Mouse (Mus musculus) gonadal fat pad, adult 2 months (tissue): ENCODE measurements around the gene Rragc. TPM values are rescaled to one million over a fixed set of nuclear protein-coding genes. Genes with fewer than 3 reads are reported as not detected.
"Not testable (repeated sequence)": the region's sequence is repeated elsewhere in the genome, so short reads cannot be mapped to it uniquely, and the experiment has no call there.

ENCODE experiments used
- DNase-seq: peaks from one replicate; pipeline ENCODE4 v3.0.0-alpha.2; 2012; ENCODE audit warnings: low read depth
- polyA plus RNA-seq: library from polyadenylated mRNA; depleted of rRNA; stranded (reverse); fragments of >200 nt; gene quantifications from 2 replicates; pipeline ENCODE4 v1.2.3, GENCODE M21; 2012; rRNA removed

The Rragc gene
- 66.3 and 78.9 TPM in 2 replicates for polyA plus RNA-seq

DNA sequence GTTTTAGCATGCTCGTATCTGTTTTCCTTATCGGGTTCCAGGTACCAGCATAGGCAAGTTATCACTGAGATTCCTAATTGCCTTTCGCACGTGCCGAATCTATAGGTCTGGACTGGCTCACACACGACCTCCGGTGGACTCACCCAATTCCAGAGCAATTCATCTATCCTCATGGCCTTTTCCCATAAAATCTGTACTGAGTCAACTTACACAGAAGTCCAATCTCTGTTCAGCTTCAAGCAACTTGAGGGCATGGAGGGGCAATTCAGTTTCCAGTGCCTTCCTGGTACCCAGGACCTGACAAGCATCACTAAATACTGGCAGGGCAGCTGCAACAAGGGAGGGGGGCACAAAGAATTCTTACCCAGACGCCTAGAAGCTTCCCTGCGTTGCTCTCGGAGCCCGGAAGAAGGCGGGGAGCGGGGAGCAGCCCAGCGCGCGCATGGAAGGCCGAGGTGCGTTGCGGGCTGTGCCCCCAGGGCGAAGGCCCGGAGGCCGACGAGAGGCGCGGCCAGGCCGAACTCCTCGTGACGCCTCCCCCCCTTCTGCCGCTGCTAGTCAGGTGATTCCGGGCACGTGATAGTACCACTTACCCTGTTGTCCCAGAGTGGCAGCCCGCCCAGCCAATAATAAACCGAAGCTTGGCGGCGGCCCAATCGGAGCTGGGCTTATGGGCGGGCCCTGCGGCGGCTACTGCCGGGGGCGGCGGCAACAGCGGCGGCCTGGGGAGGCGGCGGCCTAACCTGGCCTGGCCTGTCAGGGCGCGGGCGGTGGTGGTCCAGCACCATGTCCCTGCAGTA is at the start of gene Rragc:
Rragc (plus strand) TSS at position 699 of the 800 bp plus-strand sequence.
- peak; percentile 34 for DNase-seq

- DNase-seq, result no peak
Observed at GRCm38 (mm10) chr4:123893726-123894125, 23.5 kb upstream of the Rragc start.

DNA sequence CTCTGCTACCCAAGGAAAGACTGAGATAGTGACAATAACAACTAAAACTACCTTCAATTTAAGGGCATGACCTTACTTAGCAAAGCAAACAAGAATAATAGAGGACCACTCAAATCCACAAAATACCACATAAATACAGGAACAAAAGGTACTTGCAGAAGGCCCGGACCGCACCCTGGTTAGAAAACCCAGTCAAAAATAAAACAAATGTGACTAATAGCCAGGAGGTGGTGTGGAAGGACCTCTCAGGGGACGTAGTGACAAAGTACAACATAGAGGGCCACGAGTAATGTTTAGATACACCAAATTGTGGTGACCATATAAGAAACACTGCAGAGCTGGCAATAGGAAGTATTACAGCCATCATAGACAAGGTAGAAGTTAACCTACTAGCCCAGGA is 23.0 kb upstream of the Rragc start:
- no peak for DNase-seq

DNA sequence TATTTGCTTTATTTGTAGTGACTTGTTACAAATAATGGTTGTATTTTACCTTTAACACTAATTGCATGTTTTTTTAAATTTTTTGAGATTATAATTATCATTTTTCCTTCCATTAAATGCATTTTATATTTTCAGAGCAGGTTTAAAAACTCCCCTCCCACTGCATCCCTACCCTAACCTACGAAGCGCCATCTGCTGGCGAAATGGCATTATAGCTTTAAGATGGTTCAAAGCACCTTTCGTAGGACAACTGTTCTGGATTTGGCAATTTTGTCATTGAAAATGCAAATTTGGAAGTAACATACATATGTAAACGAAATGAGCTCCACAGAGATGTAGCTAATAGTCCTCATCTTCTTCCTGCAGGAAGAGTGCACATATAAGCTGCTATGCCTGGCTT is 18.6 kb upstream of the Rragc start:
- DNase-seq, result no peak

- no peak for DNase-seq
Observed at GRCm38 (mm10) chr4:123903432-123903831, 13.8 kb upstream of the Rragc start.

- peak; percentile 54 for DNase-seq
Observed at GRCm38 (mm10) chr4:123904333-123905125, 12.7 kb upstream of the Rragc start, which contains the start of gene Mycbp. Gene Mycbp (plus strand): TSS chr4:123904832.

DNA sequence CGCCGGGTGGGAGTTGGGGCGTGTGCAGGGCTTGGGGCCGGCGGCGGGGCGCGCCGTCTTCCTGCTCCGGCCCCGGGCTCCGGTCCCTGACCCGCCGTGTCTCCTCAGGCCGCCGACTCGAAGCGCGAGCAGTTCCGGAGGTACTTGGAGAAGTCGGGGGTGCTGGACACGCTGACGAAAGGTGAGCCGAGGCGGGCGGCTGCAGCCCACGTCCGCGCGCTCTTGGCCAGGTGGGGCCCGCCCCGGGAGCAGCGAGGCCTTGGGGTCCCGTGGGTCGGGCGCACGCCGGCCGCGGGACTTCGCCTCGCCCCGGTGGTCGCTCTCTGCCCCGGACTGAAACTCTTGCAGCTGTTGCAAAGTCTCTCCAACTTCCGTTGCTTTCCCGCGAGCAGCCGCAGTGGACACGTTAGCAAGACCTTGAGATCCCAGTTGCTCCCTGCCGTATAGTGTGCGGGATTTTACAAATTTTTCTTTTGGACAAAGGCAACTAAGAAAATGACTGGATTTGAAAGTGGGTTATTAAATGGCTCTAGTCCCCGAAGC is 12.0 kb upstream of the Rragc start:
- no peak for DNase-seq

DNA sequence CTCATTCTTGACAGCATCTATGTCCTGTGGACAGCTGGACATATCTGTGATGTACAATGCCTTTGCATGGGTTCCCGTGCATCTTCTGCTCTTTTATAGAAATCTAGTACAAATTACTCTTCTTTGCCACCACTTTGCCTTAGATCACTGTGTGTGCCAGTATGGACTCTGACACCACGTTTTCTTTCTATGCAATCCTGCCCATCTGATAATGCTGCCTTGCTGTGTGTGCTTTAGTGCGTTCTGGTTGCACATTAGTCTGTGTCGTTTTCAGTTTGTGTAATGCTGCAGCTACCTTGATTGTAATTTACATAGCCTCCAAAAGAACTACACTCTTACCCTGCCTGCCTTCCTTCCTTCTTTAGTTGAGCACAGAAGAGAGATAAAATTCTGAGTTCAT is 5.7 kb upstream of the Rragc start:
- DNase-seq, result no peak

GRCm38 (mm10) chr4:123912431-123912830 is 4.8 kb upstream of the Rragc start:
- peak; percentile 63 for DNase-seq

DNA sequence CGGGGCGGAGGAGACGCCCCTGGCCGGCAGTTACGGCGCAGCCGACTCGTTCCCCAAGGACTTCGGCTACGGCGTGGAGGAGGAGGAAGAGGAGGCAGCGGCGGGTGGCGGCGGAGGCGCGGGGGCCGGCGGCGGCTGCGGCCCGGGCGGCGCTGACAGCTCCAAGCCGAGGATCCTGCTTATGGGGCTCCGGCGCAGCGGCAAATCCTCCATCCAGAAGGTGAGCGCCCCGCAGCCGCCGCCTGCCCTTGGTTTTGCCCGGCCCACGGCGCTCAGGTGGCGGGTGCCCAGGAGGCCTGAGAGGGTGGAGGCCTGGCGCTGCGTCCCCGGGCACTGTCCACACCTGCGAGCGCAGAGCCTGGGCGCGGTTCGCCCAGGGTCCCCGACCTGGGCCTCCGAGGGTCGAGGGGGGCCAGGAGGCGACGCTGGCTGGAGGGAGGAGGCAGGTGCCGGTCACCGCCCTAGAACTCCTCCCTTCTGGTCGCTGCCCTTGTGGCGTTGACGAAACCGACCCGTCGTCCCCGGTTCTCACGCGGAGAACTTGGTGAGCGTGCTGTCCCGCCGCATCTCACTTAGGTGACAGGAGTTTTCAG is 398 bp downstream of the Rragc start, which contains the start of gene 4930535I16Rik:
4930535I16Rik (minus strand) TSS at position 475 of the 593 bp plus-strand sequence.
- DNase-seq, result no peak

DNA sequence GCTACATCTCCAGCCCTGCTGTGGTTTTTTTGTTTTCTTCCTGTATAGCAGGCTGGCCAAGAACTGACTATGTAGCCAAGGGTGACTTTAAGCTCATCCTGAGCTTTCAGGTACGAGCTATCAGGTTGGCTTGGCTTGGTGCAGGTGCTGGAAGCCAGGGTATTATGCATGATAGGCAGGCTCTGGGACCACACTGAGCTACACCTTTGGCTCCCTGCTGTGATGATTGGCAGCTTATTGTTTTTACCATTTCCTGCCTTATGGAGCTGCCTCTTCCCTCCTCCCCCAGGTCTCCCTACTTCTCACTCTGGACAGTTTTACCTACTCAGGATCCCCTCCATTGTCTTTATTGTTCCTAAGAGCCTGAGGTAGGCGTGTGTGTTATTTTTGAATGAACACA is 1.6 kb downstream of the Rragc start:
- DNase-seq, result no peak

DNA sequence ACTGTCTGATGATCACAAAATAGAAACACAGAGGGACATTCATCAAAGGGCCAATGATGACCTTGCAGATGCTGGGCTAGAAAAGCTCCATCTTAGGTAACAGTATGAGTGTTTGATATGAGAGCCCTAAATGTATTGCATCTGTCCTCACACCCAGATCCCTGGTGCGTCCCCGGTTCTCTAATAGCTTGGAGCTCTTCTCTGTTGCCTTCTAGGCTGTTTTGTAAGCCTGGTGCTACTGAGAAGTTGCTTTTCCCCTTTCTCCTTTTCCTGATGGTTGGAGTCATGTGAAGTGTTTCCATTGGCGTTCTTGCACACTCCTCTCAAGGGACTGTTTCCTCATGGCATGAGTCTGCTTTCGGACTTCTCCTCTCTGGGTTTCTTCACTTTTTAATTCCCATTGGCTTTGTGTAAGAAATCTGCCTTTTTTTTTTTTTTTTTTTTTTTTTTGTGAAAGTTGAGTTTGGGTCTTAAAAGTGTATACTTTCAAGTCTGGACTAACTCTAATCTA is 3.9 kb downstream of the Rragc start:
- DNase-seq, result no peak

DNA sequence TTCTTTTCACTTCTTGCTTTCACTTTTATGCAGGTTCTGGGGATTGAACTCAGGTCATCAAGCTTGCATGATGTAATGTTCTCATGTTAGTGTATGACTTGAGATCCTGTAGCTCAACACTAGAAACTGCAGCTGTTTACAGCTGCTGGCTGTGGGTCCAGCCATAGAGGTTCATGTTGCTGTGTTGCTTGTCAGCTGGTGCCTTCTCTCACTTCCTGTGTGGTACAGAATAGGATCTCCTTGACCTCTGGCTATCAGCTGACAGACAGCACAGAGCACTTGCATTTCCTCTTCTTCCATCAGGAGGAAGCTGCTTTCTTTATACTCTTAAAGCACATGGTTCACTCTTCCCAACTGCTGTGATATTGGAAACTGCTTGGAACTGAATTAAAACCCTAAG is 10.7 kb downstream of the Rragc start:
- DNase-seq, result no peak

GRCm38 (mm10) chr4:123929994-123930393 is 12.7 kb downstream of the Rragc start:
- DNase-seq, result no peak

DNA sequence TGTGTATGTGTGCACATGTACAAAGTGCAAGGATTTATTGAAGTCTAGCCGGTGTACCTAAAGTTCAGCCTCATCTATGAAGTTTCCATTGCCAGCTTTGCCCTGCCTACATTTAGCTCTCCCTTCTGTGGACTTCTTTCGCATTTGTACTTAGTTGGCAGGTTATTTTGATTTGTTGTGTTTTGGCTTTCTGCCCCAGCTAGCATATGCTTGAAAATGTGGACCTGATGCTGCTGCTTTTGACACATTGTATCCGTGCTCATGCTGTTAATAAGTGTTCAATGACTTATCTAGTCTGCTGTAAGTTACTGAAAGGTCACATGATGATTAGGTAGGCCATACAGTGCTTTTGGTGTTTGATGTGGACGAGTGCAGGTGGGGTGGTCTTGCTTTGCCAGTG is 17.1 kb downstream of the Rragc start:
- no peak for DNase-seq

GRCm38 (mm10) chr4:123936059-123936458 is 18.8 kb downstream of the Rragc start:
- DNase-seq, result no peak

DNA sequence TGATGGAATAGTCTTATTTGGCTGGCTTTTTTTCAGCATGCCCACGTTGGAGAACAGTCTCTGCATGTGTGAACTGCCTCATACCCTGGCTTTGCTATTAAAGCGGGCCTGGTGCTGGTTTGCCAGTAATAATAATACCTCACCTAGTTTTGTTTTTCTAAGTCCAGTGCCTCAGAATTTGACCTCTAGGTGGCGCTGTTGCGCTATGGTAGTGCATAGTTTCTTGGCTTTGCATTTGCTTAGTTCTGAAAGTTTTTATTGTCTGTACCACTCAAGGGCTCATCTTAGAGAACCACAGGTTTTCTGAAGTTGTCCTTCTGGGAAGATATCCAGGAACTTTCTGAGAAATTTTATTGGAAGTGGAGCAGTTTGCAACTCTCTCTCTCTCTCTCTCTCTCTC is 22.6 kb downstream of the Rragc start:
- peak; percentile 27 for DNase-seq

GRCm38 (mm10) chr4:123940878-123941277 is 23.6 kb downstream of the Rragc start:
- not testable (repeated sequence) for DNase-seq

DNA sequence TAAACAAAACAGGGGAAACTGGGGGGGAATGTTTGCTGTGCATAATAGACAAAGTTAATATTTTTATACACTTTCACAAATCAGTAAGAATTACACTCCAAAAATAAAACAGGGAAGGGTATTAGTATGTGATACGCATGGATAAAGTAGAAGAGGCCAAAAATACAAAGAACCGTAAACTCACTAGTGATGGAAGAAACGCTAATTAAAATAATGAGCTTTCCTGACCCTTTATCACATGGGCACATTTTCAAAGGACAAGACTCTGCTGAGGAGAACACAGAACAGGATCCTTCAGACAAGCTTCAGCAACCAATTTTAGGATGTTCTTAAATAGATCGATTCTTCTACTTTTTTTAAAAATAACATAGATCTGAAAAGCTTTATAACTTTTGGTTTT is 29.5 kb downstream of the Rragc start:
- no peak for DNase-seq

DNA sequence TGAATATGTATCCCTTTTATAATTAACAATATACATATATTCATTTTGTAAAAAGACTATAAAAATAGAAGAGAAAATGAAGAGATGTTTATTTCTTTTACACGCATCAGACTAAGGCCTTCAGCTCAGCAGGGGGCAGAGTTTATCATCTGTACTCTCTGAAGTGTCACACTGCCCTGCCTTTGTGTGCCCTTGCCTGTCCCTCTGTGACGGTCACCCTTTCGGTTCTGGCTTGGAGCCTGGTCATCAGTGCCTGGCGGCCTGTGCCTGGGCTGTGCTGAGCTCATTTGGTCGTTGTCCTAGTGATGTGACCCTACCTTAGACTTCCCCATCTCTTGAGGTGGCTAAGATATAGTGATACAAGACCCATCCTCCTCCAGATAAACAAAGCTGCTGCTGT is 29.9 kb downstream of the Rragc start:
- no peak for DNase-seq

DNA sequence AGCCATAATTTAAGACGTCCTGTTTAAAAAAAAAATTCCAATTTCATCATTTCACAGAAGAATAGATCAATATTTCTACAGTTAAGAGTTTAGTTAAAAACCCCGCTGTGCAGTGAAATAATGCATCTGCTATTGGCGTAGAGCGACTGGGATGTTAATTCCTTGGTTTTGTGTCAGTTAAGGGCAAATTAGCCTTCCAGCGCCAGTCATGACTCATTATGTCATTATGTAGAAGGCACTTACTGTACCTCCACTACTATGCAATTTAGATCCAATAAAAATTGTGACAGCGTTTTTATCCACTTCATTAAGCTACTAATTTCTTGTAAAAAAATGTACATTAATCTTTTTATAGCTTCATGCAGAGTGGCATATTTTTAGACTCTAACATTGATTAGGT is 31.7 kb downstream of the Rragc start:
- no peak for DNase-seq

DNA sequence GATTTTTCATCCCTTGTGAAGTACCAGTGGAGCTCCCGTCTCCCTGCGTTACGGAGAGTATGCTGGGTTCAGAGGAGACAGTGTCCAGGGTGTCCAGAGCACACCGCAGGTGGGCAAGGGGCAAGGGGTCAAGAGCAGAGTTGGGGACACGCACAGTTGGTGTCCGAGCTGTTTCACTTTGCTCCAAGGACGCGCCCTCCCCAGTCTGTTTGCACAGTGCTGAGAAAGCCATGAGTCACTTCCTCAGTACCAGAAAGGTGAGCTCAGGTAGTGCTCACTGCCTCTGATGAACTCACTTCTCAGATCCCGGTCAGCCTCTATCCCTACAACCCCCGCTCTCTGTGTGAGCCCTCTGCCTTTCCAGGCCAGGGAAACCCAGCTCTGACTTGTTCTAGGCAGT is 32.4 kb downstream of the Rragc start:
- no peak for DNase-seq
